In the genomic region with DNA sequence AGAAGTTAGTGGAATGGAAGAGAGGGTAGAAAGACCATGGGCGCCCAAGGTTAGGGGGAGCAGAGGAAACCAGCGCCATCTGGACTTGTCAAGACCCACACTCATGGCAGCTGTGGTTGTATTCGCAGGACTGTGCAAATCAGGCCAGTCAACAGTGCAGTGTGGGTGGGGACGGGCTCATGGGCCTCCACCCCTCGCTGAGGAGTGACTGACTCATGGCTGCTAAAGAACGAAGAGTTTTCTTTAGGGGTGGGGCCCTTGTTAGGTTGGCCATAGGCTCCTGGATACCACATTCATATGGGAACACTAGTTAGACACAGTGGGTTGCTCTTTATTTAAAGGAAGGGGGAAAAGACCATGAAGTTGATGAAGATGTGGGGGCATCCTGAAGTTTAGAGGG, we compare ENCODE assay signal across 16 mouse cellular contexts.
"Had no signal": no experiment of that assay in that cellular context is flagged by ENCODE, and none has a peak within 500 bp of the region (broad histone marks: within the 10 kb centered on the region; RNA-seq: fewer than 3 reads in every experiment).

No protein-coding gene starts in this region.

- H3K36me3 ChIP-seq: neural tube, embryonic 12.5 days; neural tube, embryonic 13.5 days; neural tube, embryonic 15.5 days; stomach, embryonic 15.5 days had no signal

- H3K27me3 ChIP-seq: neural tube, embryonic 12.5 days; neural tube, embryonic 13.5 days; neural tube, embryonic 15.5 days; stomach, embryonic 15.5 days had no signal

- H3K9me3 ChIP-seq: neural tube, embryonic 15.5 days; stomach, embryonic 15.5 days had no signal

- DNase-seq: retina, postnatal 1 day; right cerebral cortex, adult 18-20 months; right cerebral cortex, postnatal 14 days; right cerebral cortex, postnatal 25 days; right cerebral cortex, postnatal 4 days; spleen, adult 18-20 months; thymus, adult 18-20 months; thymus, adult 2 months; thymus, postnatal 14 days; thymus, postnatal 25 days; thymus, postnatal 36 days; thymus, postnatal 4 days had no signal

- H3K4me2 ChIP-seq: neural tube, embryonic 12.5 days; neural tube, embryonic 13.5 days; neural tube, embryonic 15.5 days; stomach, embryonic 15.5 days had no signal

- H3K27ac ChIP-seq: neural tube, embryonic 12.5 days; neural tube, embryonic 15.5 days; stomach, embryonic 15.5 days had no signal

- H3K4me3 ChIP-seq: neural tube, embryonic 12.5 days; neural tube, embryonic 13.5 days; neural tube, embryonic 15.5 days; stomach, embryonic 15.5 days had no signal

- H3K4me1 ChIP-seq: stomach, embryonic 15.5 days had no signal

- H3K9ac ChIP-seq: neural tube, embryonic 12.5 days; neural tube, embryonic 13.5 days; neural tube, embryonic 15.5 days; stomach, embryonic 15.5 days had no signal
